Mouse (Mus musculus) left cerebral cortex, adult 2 months (tissue): ENCODE data around the gene St3gal2. TPM values are rescaled to one million over a fixed set of nuclear protein-coding genes. Genes with fewer than 3 reads are reported as not detected.
"Not testable (repeated sequence)": the region's sequence is repeated elsewhere in the genome, so short reads cannot be mapped to it uniquely, and the experiment has no call there.

Experiments used
- DNase-seq, 2 experiments: peaks; one replicate each; pipeline ENCODE4 v3.0.0; 2021 to 2022; ENCODE audit warnings: low spot score in 2 of 2, mixed read lengths in 1 of 2; ENCODE audit errors: extremely low spot score in 1 of 2
- H3K27ac ChIP-seq: fragments of 200-600 bp; 2 replicates; pipeline ENCODE4 v1.8.1; 2022
- H3K4me3 ChIP-seq: fragments of 200-600 bp; 2 replicates; pipeline ENCODE4 v1.8.1; 2022
- CTCF ChIP-seq: fragments of 200-600 bp; IDR thresholded peaks from 2 replicates; pipeline ENCODE4 v1.8.1; 2022; ENCODE audit warnings: antibody characterized with exemption, mild to moderate bottlenecking, moderate library complexity
- intact Hi-C: fragments of 180-260 bp; cut with DNase I; formaldehyde crosslinking; loops from one replicate; pipeline ENCODE4 v1.15.1; 2025
- microRNA-seq, 2 experiments: library from miRNA; unstranded; fragments of <30 nt; microRNA quantifications; one replicate each; pipeline ENCODE4 v1.2.0; 2021
- total RNA-seq, 2 experiments: library from RNA; stranded (reverse); gene quantifications; 2 replicates each; pipeline ENCODE4 v1.2.3; 2021

St3gal2 gene
- total RNA-seq, 2 experiments from 2014 or later: 88.4 to 97.4 TPM

DNA sequence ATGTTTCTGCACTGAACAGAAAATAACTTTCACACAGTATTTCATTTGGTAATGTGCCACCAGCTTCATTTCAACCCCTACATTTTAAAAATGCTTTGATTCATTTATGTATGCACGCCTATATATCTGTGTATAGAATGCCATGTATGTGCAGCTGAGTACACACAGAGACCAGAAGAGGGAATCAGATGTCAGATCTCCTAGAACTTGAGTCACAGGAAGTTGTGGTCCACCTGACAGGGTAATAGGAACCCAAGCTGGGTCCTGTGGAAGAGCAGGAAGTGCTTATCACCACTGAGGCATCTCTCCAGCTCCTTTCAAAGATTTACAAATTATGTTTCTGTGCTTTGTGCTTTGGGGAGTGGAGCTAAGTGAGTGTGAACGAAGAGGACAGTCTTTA is 61.6 kb downstream of the St3gal2 start:
- Histone ChIP-seq H3K27ac (no peak overlapping the region), H3K4me3 (no peak overlapping the region)
- intact Hi-C loops: loop anchor here (5.0 kb wide), 1 partner anchor 119 kb away; no protein-coding TSS in a partner anchor
- no peak for TF ChIP-seq CTCF
- DNase-seq: no peak

DNA sequence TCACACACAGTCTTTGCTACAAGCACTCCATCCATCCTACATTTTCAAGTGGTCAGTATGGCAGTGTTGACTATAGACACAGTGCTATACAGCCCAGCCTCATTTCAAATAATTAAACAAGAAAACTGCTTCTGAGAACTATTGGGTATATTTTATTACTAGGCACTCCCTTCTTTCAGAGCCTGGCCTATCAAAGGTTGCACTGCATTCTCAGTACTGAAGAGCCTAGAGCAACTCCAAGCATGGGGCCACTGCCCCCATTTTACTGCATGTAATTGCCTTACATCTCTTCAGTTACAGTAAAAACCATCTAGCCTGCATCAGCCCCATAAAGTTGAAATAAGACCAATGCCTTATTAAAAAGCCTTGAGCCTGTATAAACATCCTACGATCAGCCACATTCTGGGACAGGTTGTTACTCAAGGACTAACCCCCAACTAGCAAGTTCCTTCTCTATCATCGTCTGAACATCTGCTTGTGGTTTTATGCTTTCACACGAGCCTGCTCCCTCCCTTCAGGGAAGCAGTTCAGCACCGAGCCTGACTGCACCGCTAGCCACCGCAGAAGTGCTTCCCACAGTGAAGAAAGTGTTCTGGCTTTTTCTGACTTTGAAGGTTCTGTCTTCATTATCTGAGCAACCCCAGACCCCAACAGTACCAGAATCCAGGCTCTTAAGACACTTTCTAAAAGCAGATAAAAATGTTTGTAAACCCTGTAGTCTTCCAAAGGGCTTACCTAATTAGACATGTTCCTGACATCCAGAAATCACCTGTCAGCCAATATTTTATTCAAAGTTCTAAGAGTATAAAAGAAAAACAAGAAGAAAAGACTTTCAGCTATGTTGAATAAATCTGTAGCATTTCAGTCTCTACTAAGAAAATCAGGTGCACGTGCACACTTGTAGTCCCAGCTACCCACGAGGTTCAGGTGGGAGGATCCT is 68.4 kb downstream of the St3gal2 start:
- Histone ChIP-seq H3K27ac (no peak overlapping the region), H3K4me3 (no peak overlapping the region)
- DNase-seq: no peak
- intact Hi-C loops: no loop called here
- no peak for TF ChIP-seq CTCF

DNA sequence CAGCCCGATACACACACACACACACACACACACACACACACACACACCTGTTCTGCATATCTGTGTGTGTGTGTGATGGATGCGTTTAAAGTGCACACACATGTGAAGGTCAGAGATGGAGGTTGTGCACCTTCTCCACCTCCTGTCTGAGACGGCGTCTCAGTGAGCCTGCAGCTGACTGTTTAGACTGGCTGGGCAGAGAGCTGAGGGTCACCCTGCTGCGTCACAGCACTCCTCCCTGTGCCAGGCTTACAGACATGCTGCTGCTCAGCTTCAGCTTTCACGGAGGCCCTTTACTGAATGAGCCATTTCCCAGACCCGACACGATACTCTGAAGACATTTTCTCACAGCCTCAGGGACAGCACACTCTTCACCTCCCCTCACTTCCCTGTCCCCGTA is 70.3 kb downstream of the St3gal2 start:
- DNase-seq: no peak
- H3K27ac ChIP-seq: no peak overlapping the region
- intact Hi-C loops: loop anchor here (10.0 kb wide), 1 partner anchor 245 kb away; no protein-coding TSS in a partner anchor
- TF ChIP-seq CTCF: no peak
- no peak overlapping the region for H3K4me3 ChIP-seq

DNA sequence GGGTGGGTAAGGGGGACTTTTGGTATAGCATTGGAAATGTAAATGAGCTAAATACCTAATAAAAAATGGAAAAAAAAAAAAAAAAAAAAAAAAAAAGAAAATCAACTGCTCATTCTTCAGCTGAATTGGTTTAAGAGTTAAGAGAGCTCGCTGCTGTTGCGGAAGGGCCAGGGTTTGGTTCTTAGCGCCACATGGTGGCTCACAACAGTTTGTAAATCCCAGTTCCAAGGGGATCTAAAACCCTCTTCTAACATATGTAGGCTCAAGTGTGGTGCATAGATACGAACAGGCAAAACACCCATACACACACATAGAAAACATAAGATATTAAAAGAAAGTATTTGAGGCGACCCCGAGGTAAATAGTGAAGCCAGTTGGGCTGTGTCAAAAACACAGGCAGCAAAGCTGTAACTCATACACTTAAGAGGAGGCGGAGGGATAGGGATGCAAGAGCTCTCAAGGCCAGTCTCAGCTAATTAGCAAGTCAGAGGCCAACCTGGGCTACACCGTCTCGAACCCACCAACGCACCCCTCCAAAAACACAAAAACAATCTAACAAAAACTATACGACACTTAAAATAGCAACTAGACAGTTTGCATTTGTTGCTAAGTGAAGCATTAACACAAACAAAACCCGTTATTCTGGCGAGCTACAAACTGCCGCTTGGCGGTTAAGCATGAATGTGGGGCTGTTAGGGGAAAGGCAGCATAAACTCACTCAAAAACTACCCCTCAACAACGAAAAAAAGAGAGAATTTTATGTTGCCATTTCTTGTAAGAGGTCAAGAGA is 77.1 kb downstream of the St3gal2 start:
- H3K4me3 ChIP-seq: peak overlapping the region; percentile 90
- no peak for DNase-seq
- H3K27ac ChIP-seq: peak overlapping the region; percentile 78; the same call in 1 of the 2 replicates
- intact Hi-C loops: loop anchor here (5.0 to 10.0 kb wide), 2 partner anchors 150 to 252 kb away; partner anchors contain the start of genes Cog4 and Sf3b3
- TF ChIP-seq CTCF: no peak

DNA sequence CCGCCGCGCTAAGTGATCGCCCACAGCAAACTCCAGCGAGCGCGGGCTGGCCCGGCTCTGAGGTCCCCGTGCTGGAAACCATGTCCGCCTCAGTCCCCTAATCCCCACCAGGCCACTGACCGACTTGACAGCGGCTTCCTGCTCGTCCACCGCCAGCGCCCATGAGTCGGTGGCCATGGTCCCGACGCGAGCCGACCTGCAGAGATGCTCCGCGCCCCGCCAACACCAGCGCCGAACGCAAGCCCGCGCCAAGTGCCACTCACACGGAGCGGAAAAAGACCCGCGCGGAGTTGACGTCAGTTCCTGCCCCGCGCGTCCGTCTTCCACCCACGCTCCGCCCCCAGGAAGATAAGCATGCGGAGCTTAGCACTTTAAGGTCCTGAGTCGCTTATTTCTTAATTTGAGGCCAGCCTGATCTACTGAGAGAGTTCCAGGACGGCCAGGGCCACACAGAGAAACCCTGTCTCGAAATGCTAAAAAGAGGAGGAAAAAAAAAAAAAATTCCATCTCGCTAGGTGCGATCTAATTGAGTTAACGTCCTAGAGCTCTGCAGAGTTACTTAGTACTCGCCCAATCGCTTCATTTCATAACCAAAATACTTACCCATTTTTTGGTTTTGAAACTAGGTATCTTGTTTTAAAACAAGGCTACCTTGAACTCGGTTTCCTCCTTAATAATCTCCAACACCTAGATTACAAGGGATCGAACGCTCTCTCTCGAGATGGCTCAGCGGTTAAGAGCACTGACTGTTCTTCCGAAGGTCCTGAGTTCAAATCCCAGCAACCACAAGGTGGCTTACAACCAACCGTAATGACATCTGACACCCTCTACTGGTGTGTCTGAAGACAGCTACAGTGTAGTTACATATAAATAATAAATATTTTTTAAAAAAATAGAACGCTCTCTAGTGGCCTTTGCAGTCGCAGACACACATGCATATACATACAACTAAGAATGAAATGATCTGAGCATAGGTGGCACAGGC is 78.1 kb downstream of the St3gal2 start, which contains the start of gene Ddx19a:
Ddx19a (minus strand) TSS at position 254 of the 985 bp plus-strand sequence.
- peak; percentile 89 to 90 for DNase-seq
- H3K27ac ChIP-seq: peak within 1 kb of the TSS; percentile 78
- peak within 1 kb of the TSS; percentile 90 for H3K4me3 ChIP-seq
- intact Hi-C loops: loop anchor here (5.0 to 10.0 kb wide), 2 partner anchors 151 to 253 kb away; partner anchors contain the start of genes Cog4 and Sf3b3
- peak; percentile 53 for TF ChIP-seq CTCF

DNA sequence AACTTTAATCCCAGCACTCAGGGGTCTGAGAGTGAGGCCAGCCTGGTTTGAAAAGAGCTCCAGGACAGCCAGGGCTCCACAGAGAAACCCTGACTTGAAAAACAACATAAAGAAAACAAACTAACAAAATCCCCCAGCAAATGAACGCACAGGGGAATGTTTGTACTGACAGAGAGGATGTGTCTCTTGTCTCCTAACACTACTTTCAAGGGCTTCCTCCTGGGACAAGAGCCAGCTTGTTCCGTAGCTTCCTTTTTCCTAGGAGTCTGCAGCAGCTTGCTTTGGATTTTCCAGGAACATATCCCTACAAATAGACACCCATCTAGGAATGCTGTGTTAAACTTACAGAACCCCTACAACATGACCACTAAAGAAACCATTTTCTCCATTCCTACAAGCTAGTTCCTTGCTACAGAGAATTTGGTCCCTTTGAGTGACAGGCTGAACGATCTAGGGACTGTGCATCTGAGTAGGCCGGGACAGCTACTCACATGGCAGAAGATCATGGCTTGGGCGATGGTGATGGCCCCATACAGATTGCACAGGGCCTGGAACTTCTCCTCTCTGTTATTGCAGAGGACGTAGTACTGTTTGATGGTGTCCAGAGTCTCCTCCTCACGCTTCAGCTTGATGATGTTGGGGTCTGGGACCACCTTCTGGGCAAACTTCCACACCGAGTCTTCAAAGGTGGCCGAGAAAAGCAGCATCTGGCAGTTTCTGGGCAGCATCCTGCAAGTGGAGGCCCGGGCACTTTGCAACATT is 90.7 kb downstream of the St3gal2 start:
- H3K27ac ChIP-seq, H3K4me3 ChIP-seq, DNase-seq: not testable (repeated sequence)
- intact Hi-C loops: loop anchor here (1.0 kb wide), 1 partner anchor 31 kb away; no protein-coding TSS in a partner anchor

Small RNA genes within 50 kb of the gene (microRNA-seq; reads per million reads assigned to microRNA genes)
- gene Mir3473d: 0.48 to 0.49 reads per million in 2 experiments

Other genes starting within 250 kb of the St3gal2 start
- gene Mtss1l, start 198.4 kb upstream of the St3gal2 start, total RNA-seq: 100 to 1,000 TPM; 207 to 234 TPM
- gene Il34, start 114.0 kb upstream of the St3gal2 start, total RNA-seq: 100 to 1,000 TPM; 103 TPM
- 10 to 100 TPM; 49.0 to 59.1 TPM for gene Cog4, start 73.3 kb upstream of the St3gal2 start, total RNA-seq
- gene Sf3b3, start 73.1 kb upstream of the St3gal2 start, total RNA-seq: 10 to 100 TPM; 61.8 to 66.5 TPM
- gene Fuk, start 17.4 kb upstream of the St3gal2 start, total RNA-seq: 10 to 100 TPM; 20.7 to 21.0 TPM
- 10 to 100 TPM; 26.8 to 26.9 TPM for gene Ddx19a, start 77.9 kb downstream of the St3gal2 start, total RNA-seq
- 10 to 100 TPM; 21.3 to 22.5 TPM for gene Ddx19b, start 111.8 kb downstream of the St3gal2 start, total RNA-seq
- 100 to 1,000 TPM in 1 of 2 experiments, 10 to 100 TPM in 1; 90.2 to 103 TPM for gene Aars, start 113.2 kb downstream of the St3gal2 start, total RNA-seq
- gene Exosc6, start 136.4 kb downstream of the St3gal2 start, total RNA-seq: not detected
- gene Clec18a, start 172.5 kb downstream of the St3gal2 start, total RNA-seq: 1 to 10 TPM; 3.7 to 6.4 TPM
- 10 to 100 TPM; 31.2 to 31.9 TPM for gene Pdpr, start 174.7 kb downstream of the St3gal2 start, total RNA-seq